Mouse (Mus musculus) small intestine, adult 2 months (tissue): ENCODE results near the gene Srgap3. TPM values are rescaled to one million over a fixed set of nuclear protein-coding genes. Genes with fewer than 3 reads are reported as not detected.

Source experiments
- H3K27ac ChIP-seq: fragments of 200-500 bp; 2 replicates; pipeline ENCODE4 v1.5.1; 2012; ENCODE audit warnings: low read depth, low read length, control low read depth, inconsistent platforms; ENCODE audit not compliant: insufficient read depth
- H3K27me3 ChIP-seq: fragments of 200-500 bp; 2 replicates; pipeline ENCODE4 v1.6.1; 2012; ENCODE audit warnings: mild to moderate bottlenecking, moderate library complexity, low read length, inconsistent platforms; ENCODE audit not compliant: control insufficient read depth, insufficient read depth
- H3K36me3 ChIP-seq: fragments of 200-500 bp; 2 replicates; pipeline ENCODE4 v1.6.1; 2012; ENCODE audit warnings: mild to moderate bottlenecking, low read length, control low read depth, inconsistent platforms; ENCODE audit not compliant: control insufficient read depth, insufficient read depth
- H3K4me1 ChIP-seq: fragments of 200-500 bp; 2 replicates; pipeline ENCODE4 v1.6.1; 2012; ENCODE audit warnings: low read length, inconsistent platforms, mixed read lengths; ENCODE audit not compliant: control insufficient read depth, insufficient read depth, insufficient read length
- H3K4me3 ChIP-seq: fragments of 200-500 bp; 2 replicates; pipeline ENCODE4 v1.5.1; 2012; ENCODE audit warnings: low read depth, mild to moderate bottlenecking, control low read depth, inconsistent platforms, low read length, moderate library complexity
- CTCF ChIP-seq: fragments of 200-500 bp; IDR thresholded peaks from 2 replicates; pipeline ENCODE4 v1.5.1; 2012; ENCODE audit warnings: low read depth, mild to moderate bottlenecking, control low read depth, inconsistent platforms, low read length, moderate library complexity, mixed read lengths; ENCODE audit not compliant: insufficient replicate concordance, insufficient read length; ENCODE audit errors: extremely low read depth
- POLR2A ChIP-seq: fragments of 200-500 bp; IDR thresholded peaks from 2 replicates; pipeline ENCODE4 v1.6.1; 2012; ENCODE audit warnings: low read depth, mild to moderate bottlenecking, control low read depth, inconsistent platforms, low read length, moderate library complexity
- WGBS: fragments of 180-500 bp; shearing (Covaris S2); methylation state at CpG from one replicate; pipeline ENCODE4 v1.1.7; 2018; 5-methylcytosine and 5-hydroxymethylcytosine counted together
- polyA plus RNA-seq: library from polyadenylated mRNA; depleted of rRNA; stranded (reverse); fragments of >200 nt; gene quantifications from 2 replicates; pipeline ENCODE4 v1.2.3, GENCODE M21; 2012

Gene Srgap3
- polyA plus RNA-seq, 1 experiment, result 0.63 TPM

DNA sequence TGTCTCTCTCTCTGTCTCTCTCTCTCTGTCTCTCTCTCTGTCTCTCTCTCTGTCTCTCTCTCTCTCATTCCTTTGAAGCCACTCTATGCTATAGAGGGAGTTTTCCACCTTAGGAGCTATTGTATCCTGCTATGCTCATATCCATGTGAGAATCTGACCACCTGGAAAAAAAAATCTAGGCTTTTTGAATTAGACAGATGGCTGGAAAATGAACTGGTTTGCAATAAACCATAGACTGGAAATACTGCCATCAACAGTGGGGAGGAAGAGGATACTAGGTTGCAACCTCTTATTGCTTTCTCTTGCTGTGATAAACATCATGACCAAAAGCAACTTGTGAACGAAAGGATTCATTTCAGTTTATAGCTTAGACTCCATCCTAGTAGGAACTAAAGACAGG, 12.6 kb downstream of the Srgap3 start:
- H3K4me1 ChIP-seq, result no peaks in the 10 kb centered on the region
- H3K27ac ChIP-seq, result no peak overlapping the region
- H3K27me3 ChIP-seq, result no peaks in the 10 kb centered on the region
- no peak overlapping the region for H3K4me3 ChIP-seq
- TF ChIP-seq CTCF (no peak), POLR2A (no peak)
- no peaks in the 10 kb centered on the region for H3K36me3 ChIP-seq
- WGBS, result 61% methylated on average over 1 of the region's 1 CpGs

DNA sequence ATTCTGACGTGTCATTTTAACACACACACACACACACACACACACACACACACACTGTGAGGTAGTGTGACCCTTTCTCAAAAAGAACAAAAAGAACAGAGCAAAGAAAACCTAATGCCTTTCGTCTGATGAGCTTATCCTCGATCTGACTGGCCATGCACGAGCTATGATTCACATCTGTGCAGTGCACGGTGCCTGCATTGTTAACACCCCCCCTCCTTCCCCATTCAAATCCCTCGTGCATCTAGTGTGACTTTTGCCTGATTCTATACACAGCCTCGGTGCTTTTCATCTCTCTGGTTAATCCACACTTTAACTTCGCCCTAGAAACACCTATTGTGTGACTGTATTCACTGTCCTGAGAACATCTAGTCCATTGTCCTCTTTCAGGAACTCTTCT, 14.5 kb downstream of the Srgap3 start:
- no peak overlapping the region for H3K27ac ChIP-seq
- 67% methylated on average over 8 of the region's 8 CpGs for WGBS
- TF ChIP-seq POLR2A (no peak), CTCF (no peak)
- H3K27me3 ChIP-seq, result no peaks in the 10 kb centered on the region
- H3K4me3 ChIP-seq, result no peak overlapping the region
- no peaks in the 10 kb centered on the region for H3K36me3 ChIP-seq
- H3K4me1 ChIP-seq, result no peaks in the 10 kb centered on the region

DNA sequence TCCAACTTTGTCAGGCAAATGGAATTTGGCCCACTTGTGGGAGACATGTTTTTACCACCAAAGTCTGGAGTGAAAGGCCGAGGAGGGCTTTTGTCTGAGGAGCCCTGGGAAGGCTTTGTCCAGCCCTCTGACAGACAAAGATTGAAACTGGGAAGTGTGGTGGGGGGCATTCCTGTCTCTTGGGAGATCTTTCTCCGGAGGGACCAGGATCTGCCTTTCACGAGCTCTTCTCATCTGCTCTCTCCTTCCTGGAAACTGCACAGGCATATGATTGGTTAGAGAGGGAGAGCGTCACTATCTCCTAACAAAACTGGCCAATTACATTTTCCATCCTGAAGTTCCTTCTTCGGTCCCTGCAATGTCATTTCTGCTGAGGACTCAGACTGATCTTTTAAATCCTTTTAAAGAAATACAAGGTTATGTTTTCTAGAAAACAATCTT, 17.0 kb downstream of the Srgap3 start:
- Histone ChIP-seq H3K36me3 (no peaks in the 10 kb centered on the region), H3K27ac (no peak overlapping the region), H3K4me1 (no peaks in the 10 kb centered on the region), H3K27me3 (no peaks in the 10 kb centered on the region), H3K4me3 (peak overlapping the region; percentile 35)
- TF ChIP-seq CTCF (no peak), POLR2A (no peak)
- 65% methylated on average over 5 of the region's 5 CpGs for WGBS

DNA sequence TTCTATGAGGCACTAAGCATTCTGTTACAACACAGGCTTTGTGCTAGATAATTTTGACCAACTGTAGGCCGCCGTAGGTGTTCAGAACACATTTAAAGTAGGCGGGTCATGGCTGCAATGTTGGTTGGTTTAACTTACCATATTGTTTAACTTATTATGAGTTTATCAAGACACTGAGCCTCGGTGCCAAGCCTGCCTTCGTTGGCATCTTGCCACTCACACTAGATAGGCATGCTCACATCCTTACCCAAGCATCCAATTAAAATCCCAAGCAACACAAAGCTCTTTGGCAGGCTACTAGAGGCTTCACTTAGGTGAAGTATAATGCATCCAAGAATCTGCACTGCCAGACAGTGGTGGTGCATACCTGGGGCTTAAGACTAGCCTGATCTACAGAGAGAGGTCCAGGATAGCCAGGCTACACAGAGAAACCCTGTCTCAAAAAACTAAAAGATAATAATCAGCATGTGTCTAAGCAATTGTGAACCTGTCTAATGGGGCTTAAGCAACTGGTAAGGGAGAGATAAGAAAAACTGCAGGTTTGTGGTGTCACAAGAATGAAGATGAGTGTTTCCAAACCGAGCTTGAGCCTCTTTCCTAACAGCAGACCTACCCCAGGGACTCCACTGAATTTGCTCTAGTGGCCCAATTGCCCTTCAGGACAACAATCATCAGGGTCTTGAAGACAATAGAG, 17.6 kb downstream of the Srgap3 start:
- WGBS, result 63% methylated on average over 6 of the region's 6 CpGs
- TF ChIP-seq CTCF, result no peak
- no peak for TF ChIP-seq POLR2A

DNA sequence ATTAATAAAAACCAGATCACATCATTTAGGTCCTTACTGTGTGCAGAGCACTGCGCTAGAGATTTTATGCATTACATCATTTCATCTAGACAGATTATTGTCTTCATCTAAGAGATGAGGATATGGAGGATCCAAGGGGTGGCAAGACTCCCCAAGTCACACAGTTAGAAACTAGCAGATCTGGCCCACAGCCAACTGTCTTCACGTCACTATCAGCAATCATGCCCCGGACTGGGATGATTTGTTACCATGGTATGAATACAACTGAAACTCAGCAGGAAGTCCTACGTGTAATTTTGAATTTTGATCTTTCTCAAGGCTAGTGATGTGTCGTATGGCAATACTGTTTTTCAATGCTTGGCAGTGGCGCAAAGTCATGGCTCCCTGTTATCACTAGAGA, 18.2 kb downstream of the Srgap3 start:
- no peaks in the 10 kb centered on the region for H3K27me3 ChIP-seq
- H3K4me3 ChIP-seq, result no peak overlapping the region
- no peaks in the 10 kb centered on the region for H3K36me3 ChIP-seq
- 52% methylated on average over 6 of the region's 6 CpGs for WGBS
- H3K4me1 ChIP-seq, result no peaks in the 10 kb centered on the region
- H3K27ac ChIP-seq, result no peak overlapping the region
- TF ChIP-seq CTCF, result no peak
- no peak for TF ChIP-seq POLR2A

More for the DNA sequence above, 17.6 kb downstream of the Srgap3 start:
- H3K4me3 ChIP-seq, result no peak overlapping the region
- no peaks in the 10 kb centered on the region for H3K36me3 ChIP-seq
- no peak overlapping the region for H3K27ac ChIP-seq
- no peaks in the 10 kb centered on the region for H3K4me1 ChIP-seq
- H3K27me3 ChIP-seq, result no peaks in the 10 kb centered on the region

DNA sequence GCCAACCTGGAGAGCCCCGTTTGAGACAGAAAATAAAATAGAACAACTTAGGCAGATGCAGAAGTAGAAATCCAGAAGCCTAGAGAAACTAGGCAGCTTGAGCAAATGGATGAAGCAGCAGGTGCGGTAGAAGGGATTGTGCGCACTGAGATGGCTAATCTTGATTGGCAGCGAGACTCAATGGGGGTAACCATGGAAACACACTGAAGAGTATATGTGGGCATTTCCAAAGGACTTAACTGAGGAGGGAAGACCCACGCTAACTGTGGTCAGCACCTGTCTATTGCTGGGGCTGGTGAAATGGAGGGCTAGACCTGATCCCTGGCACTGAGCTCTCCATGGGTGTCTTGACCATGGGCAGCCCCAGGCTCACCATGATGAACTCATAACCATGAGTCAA, 19.7 kb downstream of the Srgap3 start:
- H3K4me3 ChIP-seq, result no peak overlapping the region
- H3K27ac ChIP-seq, result no peak overlapping the region
- TF ChIP-seq CTCF, result no peak
- TF ChIP-seq POLR2A, result no peak
- H3K4me1 ChIP-seq, result no peaks in the 10 kb centered on the region
- H3K36me3 ChIP-seq, result no peaks in the 10 kb centered on the region
- 91% methylated on average over 5 of the region's 5 CpGs for WGBS
- H3K27me3 ChIP-seq, result no peaks in the 10 kb centered on the region

DNA sequence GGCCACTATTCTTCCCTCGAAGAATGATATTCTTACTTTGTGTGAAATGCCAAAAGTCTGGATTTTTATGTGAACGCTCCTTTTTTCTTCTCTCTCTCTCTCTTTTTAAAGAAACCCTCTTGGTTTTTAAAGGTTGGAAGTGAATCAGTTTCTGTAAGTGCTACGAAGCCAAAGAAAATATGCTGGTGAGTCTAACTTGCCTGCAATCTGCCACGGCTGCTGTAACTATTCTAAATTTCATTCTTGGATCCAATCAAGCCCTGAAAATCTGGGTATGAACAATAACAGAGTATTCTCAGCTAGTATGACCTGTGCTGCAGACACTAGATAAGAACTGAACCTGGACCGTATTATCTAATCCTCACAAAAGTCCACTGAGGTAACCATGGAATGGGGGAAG, 21.1 kb downstream of the Srgap3 start:
- Histone ChIP-seq H3K4me1 (no peaks in the 10 kb centered on the region), H3K36me3 (no peaks in the 10 kb centered on the region), H3K4me3 (no peak overlapping the region), H3K27me3 (no peaks in the 10 kb centered on the region), H3K27ac (no peak overlapping the region)
- WGBS, result 79% methylated on average over 5 of the region's 5 CpGs
- TF ChIP-seq CTCF, result no peak
- no peak for TF ChIP-seq POLR2A

DNA sequence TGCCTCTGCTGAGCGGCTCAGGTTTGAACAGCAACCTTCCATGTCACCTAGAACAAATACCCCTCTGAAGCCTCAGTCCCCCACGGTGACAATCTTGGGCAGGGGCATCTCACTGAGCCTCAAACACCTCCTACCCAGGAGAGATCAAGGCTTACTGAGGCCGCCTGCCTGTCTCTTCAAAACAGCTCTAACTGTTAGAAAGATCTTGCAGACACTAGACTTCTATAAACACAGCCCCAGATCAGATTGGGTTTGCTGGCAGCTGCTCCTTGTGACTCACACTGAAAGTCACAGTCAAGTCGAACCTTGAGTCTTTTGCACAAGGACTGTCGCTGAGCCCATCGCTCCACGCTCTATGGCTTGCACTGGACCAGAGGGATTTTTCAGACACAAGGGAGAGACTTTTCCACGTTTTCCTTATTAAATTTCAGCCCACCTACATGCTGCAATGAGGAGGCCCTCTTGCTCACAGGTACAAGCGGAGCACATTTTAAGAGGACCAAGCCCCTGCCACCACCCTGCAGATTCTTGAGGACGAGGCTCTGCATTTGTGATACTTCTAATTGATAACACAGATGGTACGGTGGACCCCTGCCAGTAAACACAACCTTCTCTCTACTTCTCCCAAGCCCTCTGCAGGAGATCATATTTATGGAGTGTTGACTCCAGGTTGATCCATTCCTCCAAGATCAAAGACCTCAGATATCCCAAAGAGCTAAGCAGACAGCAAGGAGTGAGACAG, 21.7 kb downstream of the Srgap3 start:
- TF ChIP-seq POLR2A (no peak), CTCF (no peak)
- H3K4me3 ChIP-seq, result no peak overlapping the region
- H3K4me1 ChIP-seq, result no peaks in the 10 kb centered on the region
- 58% methylated on average over 11 of the region's 11 CpGs for WGBS
- H3K36me3 ChIP-seq, result no peaks in the 10 kb centered on the region
- H3K27me3 ChIP-seq, result no peaks in the 10 kb centered on the region
- H3K27ac ChIP-seq, result no peak overlapping the region
